Mouse (Mus musculus) limb, embryonic 13.5 days (tissue): ENCODE results near the gene Lgals7. TPM values are rescaled to one million over a fixed set of nuclear protein-coding genes. Genes with fewer than 3 reads are reported as not detected.
"Not testable (repeated sequence)": the region's sequence is repeated elsewhere in the genome, so short reads cannot be mapped to it uniquely, and the experiment has no call there.

Experiments used
- ATAC-seq: fragments of 200-750 bp; cut with Nextera tagmentation; 2 replicates; pipeline ENCODE4 v1.8.0; 2017; ENCODE audit warnings: low read depth, moderate number of reproducible peaks, moderate TSS enrichment; ENCODE audit not compliant: low FRiP score
- H3K27ac ChIP-seq: fragments of 300-500 bp; sonication (generic); 2 replicates; pipeline ENCODE4 v1.5.1; 2015; ENCODE audit warnings: inconsistent platforms, mild to moderate bottlenecking, moderate library complexity
- H3K27me3 ChIP-seq: fragments of 300-500 bp; sonication (generic); 2 replicates; pipeline ENCODE4 v1.6.1; 2015; ENCODE audit warnings: mild to moderate bottlenecking, inconsistent platforms
- H3K36me3 ChIP-seq: fragments of 300-500 bp; sonication (generic); 2 replicates; pipeline ENCODE4 v1.6.1; 2015; ENCODE audit warnings: inconsistent platforms, mild to moderate bottlenecking, moderate library complexity
- H3K4me1 ChIP-seq: fragments of 300-500 bp; sonication (generic); 2 replicates; pipeline ENCODE4 v1.6.1; 2015; ENCODE audit warnings: inconsistent platforms
- H3K4me2 ChIP-seq: fragments of 300-500 bp; sonication (generic); replicated peaks from 2 replicates; pipeline ENCODE4 v1.6.1; 2015; ENCODE audit warnings: inconsistent platforms, mild to moderate bottlenecking, moderate library complexity
- H3K4me3 ChIP-seq: fragments of 300-500 bp; sonication (generic); 2 replicates; pipeline ENCODE4 v1.5.1; 2015; ENCODE audit warnings: moderate library complexity, mild to moderate bottlenecking, inconsistent platforms
- H3K9ac ChIP-seq: fragments of 300-500 bp; sonication (generic); 2 replicates; pipeline ENCODE4 v1.6.1; 2015; ENCODE audit warnings: mild to moderate bottlenecking, inconsistent platforms
- H3K9me3 ChIP-seq: fragments of 300-500 bp; sonication (generic); 2 replicates; pipeline ENCODE4 v1.6.1; 2016; ENCODE audit warnings: inconsistent platforms
- WGBS: fragments of 180-500 bp; shearing (Covaris S2); methylation state at CpG from one replicate; pipeline ENCODE4 v1.1.7; 2015; 5-methylcytosine and 5-hydroxymethylcytosine counted together
- polyA plus RNA-seq: library from polyadenylated mRNA; unstranded; fragments of >200 nt; fragmentation: Nextera tagmentation; extraction: Ambion mirVana; gene quantifications from 2 replicates; pipeline ENCODE4 v1.2.1, GENCODE M21; 2015

Gene Lgals7
- polyA plus RNA-seq, 1 experiment from 2014 or later, result 7.6 TPM

DNA sequence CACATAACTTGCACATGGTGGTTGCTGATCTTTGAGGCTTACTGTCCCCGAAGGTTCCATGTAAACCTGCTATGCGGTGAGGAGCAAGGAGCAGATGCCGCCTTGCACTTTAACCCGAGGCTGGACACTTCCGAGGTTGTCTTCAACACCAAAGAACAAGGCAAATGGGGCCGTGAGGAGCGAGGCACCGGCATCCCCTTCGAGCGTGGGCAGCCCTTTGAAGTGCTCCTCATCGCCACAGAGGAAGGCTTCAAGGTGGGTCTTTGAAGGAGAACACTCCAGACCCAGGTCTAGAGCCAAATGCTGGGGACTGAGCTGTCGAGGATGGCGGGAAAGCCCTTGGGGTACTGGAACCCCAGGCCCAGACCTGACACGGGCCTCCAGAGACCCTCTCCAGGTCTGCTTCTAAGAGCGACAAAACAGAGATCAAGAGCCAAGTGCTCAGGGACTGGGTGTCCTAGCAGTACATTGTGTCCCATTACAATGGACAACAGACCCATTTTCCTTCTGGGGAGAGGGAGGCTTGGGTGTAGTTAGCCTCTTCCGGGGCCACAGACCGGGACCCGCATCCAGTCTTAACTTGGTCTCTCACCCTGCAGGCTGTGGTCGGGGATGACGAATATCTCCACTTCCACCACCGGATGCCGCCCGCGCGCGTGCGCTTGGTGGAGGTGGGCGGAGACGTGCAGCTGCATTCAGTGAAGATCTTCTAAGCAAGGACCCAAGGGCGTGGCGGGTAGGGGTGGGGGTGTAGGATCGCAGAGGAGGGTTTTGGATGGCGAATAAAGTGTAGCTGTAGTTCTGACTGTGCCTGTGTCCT is 2.0 kb downstream of the Lgals7 start:
- peak; percentile 46; the same call in 1 of the 2 replicates for ATAC-seq
- Histone ChIP-seq H3K27me3 (no peaks in the 10 kb centered on the region), H3K4me2 (peak overlapping the region; percentile 57), H3K9me3 (0 out of 2 replicates have a peak, but pooled peaks cover 4% of the 10 kb centered on the region), H3K27ac (no peak overlapping the region; the same call in 1 of the 2 replicates), H3K4me1 (peaks cover 26% of the 10 kb centered on the region), H3K4me3 (peak overlapping the region; percentile 26), H3K36me3 (no peaks in the 10 kb centered on the region), H3K9ac (0 out of 2 replicates have a peak overlapping the region, but pooled peaks have one; percentile 27)
- WGBS, result 41% methylated on average over 33 of the region's 33 CpGs

DNA sequence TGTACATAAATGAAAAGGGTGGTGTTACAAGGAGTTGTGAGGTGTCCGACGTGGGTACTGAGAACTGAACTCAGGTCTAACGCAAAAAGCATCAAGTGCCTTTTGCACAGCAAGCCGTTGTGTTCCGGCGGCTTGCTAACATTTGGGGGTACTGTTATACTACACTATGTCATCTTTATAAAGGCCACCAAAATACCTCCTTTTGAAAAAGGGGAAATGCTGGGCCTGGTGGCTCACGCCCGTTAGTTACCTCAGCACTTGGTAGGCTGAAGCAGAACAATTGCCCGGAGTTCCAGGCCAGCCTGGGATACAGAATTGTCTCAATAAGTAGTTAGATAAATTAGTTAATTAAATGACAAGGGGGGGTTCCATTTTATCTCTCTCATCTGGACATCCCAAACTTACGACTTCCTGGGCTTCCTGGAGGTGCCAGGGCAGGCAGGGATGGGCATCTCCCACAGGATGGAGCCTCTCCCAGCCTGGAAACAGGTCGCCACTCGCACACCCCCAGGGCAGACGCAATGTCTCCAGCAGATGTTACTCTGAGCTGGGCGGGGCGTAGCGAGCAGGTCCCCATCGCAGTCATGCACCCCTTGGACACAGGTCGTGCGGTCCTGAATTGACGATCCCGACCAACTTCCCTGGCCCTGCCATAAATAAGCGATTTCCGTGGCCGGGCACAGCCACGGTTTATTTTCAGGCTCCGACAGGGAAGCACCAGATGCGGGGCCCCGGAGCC is 3.3 kb downstream of the Lgals7 start:
- ATAC-seq, result no peak

DNA sequence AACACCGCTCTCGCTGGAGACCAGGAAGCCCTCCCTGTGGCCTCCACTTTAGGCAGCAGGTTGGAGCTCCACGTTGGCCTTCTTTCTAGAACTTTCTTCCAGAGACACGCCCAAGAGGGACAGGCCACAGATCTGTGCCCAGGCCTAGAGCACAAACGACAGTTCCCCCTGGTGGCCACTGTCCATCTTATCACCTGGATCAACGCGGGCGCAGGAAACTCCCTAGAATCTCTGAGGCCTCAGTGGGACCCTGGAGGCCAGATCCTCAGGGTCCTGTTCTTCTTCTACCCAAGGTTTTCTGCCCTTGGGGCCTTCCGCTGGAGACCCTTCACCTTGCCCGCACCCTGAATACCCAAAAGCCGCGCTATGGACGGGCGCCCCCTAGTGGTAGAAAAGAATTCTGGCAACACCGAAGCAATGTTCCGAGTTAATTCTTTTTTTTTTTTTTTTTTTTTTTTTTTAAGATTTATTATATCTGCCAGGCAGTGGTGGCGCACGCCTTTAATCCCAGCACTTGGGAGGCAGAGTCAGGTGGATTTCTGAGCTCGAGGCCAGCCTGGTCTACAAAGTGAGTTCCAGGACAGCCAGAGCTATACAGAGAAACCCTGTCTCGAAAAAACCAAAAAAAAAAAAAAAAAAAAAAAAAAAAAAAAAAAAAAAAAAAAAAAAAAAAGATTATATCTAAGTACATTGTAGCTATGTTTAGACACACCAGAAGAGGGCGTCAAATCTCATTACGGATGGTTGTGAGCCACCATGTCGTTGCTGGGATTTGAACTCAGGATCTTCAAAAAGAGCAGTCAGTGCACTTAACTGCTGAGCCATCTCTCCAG is 4.1 kb downstream of the Lgals7 start:
- H3K9ac ChIP-seq, H3K36me3 ChIP-seq, H3K9me3 ChIP-seq, H3K4me3 ChIP-seq, ATAC-seq, H3K27ac ChIP-seq, H3K27me3 ChIP-seq: not testable (repeated sequence)
- WGBS, result 30% methylated on average over 23 of the region's 23 CpGs
- peaks cover 26% of the 10 kb centered on the region for H3K4me1 ChIP-seq
- 0 out of 2 replicates have a peak overlapping the region, but pooled peaks have one; percentile 36 for H3K4me2 ChIP-seq

More for the DNA sequence above, 3.3 kb downstream of the Lgals7 start:
- Histone ChIP-seq H3K27me3 (no peaks in the 10 kb centered on the region), H3K27ac (no peak overlapping the region), H3K4me1 (peaks cover 26% of the 10 kb centered on the region), H3K4me3 (no peak overlapping the region), H3K9me3 (no peaks in the 10 kb centered on the region), H3K9ac (no peak overlapping the region), H3K36me3 (no peaks in the 10 kb centered on the region), H3K4me2 (no peak overlapping the region)
- WGBS, result 89% methylated on average over 28 of the region's 28 CpGs

DNA sequence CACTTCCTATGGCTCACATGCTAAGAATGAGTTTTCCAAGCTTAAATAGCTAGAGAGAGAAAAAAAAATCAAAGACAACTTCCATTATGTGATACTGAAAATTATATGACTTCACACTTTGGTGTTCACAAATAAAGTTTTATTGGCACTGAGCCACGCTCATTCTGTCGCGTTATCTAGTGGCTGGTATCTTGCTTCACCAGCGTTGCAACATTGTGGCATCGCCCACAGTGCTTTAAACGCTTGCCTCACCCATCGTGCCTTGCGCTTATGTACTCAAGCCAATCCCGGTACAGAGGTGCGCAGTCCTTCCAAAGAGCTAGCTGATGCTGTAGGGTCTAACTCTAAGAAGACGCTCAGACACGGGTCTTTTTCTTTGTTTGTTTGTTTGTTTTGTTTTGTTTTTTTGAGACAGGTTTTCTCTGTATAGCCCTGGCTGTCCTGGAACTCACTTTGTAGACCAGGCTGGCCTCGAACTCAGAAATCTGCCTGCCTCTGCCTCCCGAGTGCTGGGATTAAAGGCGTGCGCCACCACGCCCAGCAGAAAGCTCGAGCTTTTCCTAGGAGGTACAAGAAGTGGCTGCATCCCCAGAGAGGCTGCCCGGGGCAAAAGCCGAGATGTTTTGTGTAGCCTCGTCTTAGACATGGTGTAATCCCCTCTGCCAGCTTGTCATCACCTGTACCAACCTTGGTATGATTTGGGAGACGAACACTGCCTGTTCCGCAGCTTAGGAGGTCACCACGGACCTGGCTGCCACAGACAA is 7.4 kb downstream of the Lgals7 start:
- peaks cover 9% of the 10 kb centered on the region; the same call in 1 of the 2 replicates for H3K4me1 ChIP-seq
- H3K9me3 ChIP-seq, result no peaks in the 10 kb centered on the region
- no peak overlapping the region for H3K27ac ChIP-seq
- no peak overlapping the region for H3K9ac ChIP-seq
- H3K27me3 ChIP-seq, result no peaks in the 10 kb centered on the region
- no peak for ATAC-seq
- no peaks in the 10 kb centered on the region for H3K36me3 ChIP-seq
- H3K4me3 ChIP-seq, result no peak overlapping the region
- H3K4me2 ChIP-seq, result no peak overlapping the region
- WGBS, result 87% methylated on average over 24 of the region's 24 CpGs

DNA sequence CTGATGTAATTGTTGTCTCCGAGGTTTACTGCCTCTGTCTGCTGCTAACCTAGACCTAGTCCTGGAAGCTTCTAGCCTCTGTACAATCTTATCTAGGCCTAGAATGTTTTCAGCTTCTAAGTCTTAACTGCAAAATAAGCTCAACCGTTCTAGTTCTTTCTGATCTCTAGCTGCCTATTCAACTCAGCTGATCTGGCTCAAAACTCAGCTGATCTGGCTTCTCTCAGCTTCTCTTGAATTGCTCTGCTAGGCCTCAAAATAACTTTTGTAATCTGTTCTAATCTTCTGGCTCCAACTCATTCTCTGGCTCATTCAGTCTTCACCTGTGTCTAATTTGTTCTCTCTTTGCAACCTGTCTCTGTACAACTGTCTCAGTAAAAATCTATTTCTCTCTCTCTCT is 10.9 kb downstream of the Lgals7 start:
- no peak for ATAC-seq
- H3K4me2 ChIP-seq, result no peak overlapping the region
- no peak overlapping the region for H3K4me3 ChIP-seq
- H3K9ac ChIP-seq, result no peak overlapping the region
- no peaks in the 10 kb centered on the region for H3K36me3 ChIP-seq
- H3K27me3 ChIP-seq, result no peaks in the 10 kb centered on the region
- 36% methylated on average over 2 of the region's 2 CpGs for WGBS
- H3K9me3 ChIP-seq, result no peaks in the 10 kb centered on the region
- H3K27ac ChIP-seq, result no peak overlapping the region
- 0 out of 2 replicates have a peak, but pooled peaks cover 5% of the 10 kb centered on the region for H3K4me1 ChIP-seq

DNA sequence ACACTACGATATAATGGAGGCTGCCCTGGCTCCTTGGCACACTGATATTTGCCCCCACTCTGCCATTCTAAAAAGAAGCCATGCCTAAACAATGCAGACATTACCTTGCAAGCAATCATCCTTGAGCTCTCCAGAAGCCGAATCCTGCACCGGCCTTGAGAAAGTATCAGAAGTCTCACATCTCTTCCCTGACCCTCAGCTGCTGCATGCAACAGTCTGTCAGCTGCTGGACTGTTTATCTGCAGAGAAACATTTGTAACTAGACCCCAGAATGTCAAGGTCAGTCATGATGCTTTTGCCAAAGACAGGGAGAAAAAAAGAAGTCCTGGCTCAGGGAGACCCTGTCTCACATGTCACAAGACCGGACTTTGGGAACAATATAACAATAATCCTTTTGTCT is 12.4 kb downstream of the Lgals7 start:
- Histone ChIP-seq H3K9me3 (no peaks in the 10 kb centered on the region), H3K27ac (no peak overlapping the region), H3K9ac (no peak overlapping the region), H3K36me3 (no peaks in the 10 kb centered on the region), H3K4me3 (no peak overlapping the region), H3K4me2 (no peak overlapping the region), H3K4me1 (0 out of 2 replicates have a peak, but pooled peaks cover 8% of the 10 kb centered on the region), H3K27me3 (no peaks in the 10 kb centered on the region)
- no peak for ATAC-seq
- 83% methylated on average over 4 of the region's 4 CpGs for WGBS

DNA sequence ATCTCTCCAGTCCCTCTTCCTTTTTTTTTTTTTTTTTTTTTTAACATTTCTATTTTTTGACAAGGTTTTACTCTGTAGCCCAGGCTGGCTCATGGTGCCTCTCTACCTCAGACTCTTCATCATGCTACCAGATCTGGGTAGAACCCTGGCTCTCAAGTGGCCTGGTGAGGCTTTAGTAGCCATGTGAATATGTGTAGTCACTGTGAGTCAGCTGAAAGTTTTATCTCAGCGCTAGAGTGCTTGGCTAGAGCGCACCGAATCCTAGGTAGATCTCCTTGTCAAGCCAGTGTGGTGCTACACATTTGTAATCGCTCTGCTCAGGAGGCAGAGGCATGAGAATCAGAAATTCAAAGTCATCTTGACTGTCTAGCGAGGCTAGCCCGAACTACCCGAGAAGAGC is 13.5 kb downstream of the Lgals7 start:
- Histone ChIP-seq H3K36me3 (no peaks in the 10 kb centered on the region), H3K9me3 (no peaks in the 10 kb centered on the region), H3K4me3 (no peak overlapping the region), H3K4me2 (no peak overlapping the region), H3K27me3 (no peaks in the 10 kb centered on the region), H3K27ac (no peak overlapping the region), H3K4me1 (peaks cover 12% of the 10 kb centered on the region; the same call in 1 of the 2 replicates), H3K9ac (no peak overlapping the region)
- ATAC-seq, result no peak
- WGBS, result 88% methylated on average over 7 of the region's 7 CpGs

DNA sequence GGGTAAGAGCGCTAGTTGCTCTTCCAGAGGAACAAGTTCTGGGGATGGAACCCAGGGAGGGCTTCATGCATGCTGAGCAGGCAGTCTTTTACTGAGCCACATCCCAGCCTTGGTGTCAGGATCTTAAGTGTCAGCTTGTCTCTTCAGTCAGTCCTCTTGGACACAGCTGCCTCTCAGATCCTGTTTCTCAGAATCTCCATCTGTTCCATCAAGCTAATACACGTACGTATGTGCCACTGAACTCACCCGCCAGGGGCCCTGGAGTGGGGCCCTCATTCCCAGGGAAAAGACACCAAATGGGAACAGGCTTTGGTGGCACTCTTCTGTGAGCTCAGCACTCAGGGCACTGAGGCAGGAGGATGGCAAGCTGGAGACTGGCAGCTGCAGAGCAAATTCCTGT is 14.2 kb downstream of the Lgals7 start:
- no peaks in the 10 kb centered on the region for H3K9me3 ChIP-seq
- no peaks in the 10 kb centered on the region for H3K36me3 ChIP-seq
- H3K4me1 ChIP-seq, result peaks cover 12% of the 10 kb centered on the region; the same call in 1 of the 2 replicates
- H3K9ac ChIP-seq, result no peak overlapping the region
- H3K27ac ChIP-seq, result no peak overlapping the region
- 67% methylated on average over 4 of the region's 4 CpGs for WGBS
- H3K27me3 ChIP-seq, result no peaks in the 10 kb centered on the region
- H3K4me2 ChIP-seq, result no peak overlapping the region
- ATAC-seq, result no peak
- no peak overlapping the region for H3K4me3 ChIP-seq

DNA sequence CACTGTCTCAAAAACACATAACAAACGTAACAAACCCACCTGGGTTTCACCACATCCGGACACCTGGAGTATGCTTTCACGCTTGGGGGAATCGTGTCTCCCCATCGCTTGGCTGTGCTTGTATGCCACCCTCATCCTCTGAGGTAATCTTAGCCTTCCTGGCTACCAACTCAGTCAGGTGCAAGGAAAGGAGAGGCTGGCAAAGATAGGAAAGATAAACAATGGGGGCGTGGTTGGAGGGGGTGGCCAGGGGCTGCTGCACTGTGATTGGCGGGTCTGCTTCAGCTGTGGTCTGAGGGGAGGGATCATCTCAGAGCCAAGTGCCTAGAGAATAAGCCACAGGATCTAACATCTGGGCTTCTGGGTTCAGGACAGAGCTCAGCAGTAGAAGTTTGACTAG is 16.0 kb downstream of the Lgals7 start:
- peaks cover 6% of the 10 kb centered on the region; the same call in 1 of the 2 replicates for H3K4me1 ChIP-seq
- H3K9me3 ChIP-seq, result no peaks in the 10 kb centered on the region
- ATAC-seq, result no peak; the same call in 1 of the 2 replicates
- no peak overlapping the region for H3K4me2 ChIP-seq
- no peak overlapping the region for H3K27ac ChIP-seq
- 70% methylated on average over 7 of the region's 7 CpGs for WGBS
- H3K27me3 ChIP-seq, result no peaks in the 10 kb centered on the region
- H3K9ac ChIP-seq, result no peak overlapping the region
- H3K36me3 ChIP-seq, result no peaks in the 10 kb centered on the region
- no peak overlapping the region for H3K4me3 ChIP-seq

DNA sequence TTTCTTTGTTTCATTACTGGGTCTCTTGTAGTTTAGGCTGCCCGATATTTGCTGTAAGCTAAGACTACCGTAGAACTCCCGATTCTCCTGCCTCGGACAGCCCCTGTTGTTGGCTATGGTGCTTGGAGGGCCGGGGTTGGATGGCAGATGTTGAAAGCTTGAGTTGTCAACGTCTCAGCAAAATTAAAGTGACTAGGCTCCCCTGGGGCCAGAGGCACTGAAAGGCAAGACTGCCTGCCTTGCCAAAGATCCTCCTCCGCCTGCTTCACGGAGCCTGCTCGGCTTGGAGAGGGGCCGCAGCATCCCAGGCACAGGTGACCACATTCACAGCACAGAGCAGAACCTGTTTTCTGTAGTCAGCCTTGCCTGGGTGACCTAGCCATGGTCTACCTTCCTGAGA is 16.9 kb downstream of the Lgals7 start:
- Histone ChIP-seq H3K27ac (no peak overlapping the region), H3K9me3 (no peaks in the 10 kb centered on the region), H3K27me3 (no peaks in the 10 kb centered on the region), H3K4me1 (peaks cover 6% of the 10 kb centered on the region; the same call in 1 of the 2 replicates), H3K4me2 (no peak overlapping the region), H3K4me3 (no peak overlapping the region), H3K36me3 (no peaks in the 10 kb centered on the region), H3K9ac (no peak overlapping the region)
- no peak for ATAC-seq
- WGBS, result 75% methylated on average over 10 of the region's 10 CpGs

DNA sequence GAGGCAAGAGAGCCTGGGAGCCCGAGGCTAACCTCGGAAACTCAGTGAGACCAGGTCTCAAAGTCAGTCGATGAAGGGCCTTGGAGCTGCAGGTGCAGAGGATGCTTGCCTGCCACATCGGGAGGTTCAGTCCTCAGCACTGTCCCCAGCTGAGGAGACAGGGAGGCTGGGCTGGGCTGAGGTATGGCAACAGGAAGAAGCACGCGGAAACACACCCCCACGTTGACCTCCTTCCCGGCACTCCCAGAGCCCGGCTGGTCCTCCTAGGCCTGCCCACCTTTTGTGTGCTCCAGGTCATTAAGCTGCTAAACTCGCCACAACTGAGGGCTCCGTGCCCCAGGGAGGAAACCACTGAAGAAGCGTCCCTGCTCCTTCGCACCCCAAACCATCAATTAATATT is 17.5 kb downstream of the Lgals7 start, which contains the start of gene Capn12:
Gene Capn12 (plus strand): TSS at position 224 of the 400 bp plus-strand sequence.
- no peak within 1 kb of the TSS for H3K4me2 ChIP-seq
- ATAC-seq, result no peak
- H3K9ac ChIP-seq, result no peak within 1 kb of the TSS
- peaks cover 6% of the 10 kb centered on the region; the same call in 1 of the 2 replicates for H3K4me1 ChIP-seq
- no peak within 1 kb of the TSS for H3K4me3 ChIP-seq
- 0 out of 2 replicates have a peak, but pooled peaks cover 5% of the 10 kb centered on the region for H3K27me3 ChIP-seq
- no peaks in the 10 kb centered on the region for H3K9me3 ChIP-seq
- 33% methylated on average over 13 of the region's 13 CpGs for WGBS
- no peak within 1 kb of the TSS for H3K27ac ChIP-seq
- no peaks in the 10 kb centered on the region for H3K36me3 ChIP-seq
